Mouse (Mus musculus) kidney, postnatal 14 days (tissue): ENCODE measurements around the gene Mst1.
A peak's percentile ranks its signal among the peaks of the same experiment; 100 is the strongest.

Source experiments
- DNase-seq: peaks from one replicate; pipeline ENCODE4 v3.0.0; 2022; ENCODE audit warnings: mixed read lengths

Mst1 gene

DNA sequence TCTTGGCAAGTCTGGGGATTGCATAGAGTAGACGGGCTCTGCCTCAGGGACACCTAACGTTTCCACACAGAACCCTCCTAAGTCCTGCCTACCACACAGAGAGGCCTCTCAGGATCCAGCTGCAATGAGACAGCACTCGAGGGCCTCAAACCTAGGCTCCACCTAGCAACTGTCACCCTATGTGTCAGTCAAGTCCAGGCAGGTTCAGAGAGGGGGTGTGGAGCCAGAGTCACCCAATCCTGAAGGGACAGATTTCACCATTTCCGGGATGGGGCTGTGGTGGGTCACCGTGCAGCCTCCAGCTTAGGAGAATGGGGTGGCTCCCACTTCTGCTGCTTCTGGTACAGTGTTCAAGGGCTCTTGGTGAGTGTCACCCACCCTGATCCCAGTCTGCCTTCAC lies at the start of gene Mst1:
Mst1 (plus strand) TSS at position 269 of the 400 bp plus-strand sequence.
- DNase-seq: no peak

DNA sequence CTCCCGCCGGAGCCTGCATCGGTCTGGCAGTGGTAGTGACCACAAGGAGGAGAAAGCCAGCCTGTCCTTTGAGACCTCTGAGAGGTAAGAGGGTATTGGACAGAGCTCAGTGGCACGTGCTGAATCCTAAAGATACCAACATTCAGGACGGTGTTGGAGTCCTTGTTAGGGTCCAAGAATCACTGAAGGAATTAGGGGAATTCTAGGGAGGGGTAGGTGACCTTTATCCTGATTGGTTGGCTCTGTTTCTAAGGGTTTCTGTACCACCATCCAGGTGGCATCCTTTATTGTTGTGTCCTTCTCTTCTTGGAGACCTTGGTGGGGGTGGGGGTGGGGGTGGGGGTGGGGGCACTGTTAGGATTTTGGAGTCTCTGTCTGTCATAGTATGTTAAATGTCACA lies 48.1 kb upstream of the Mst1 start:
- no peak for DNase-seq

DNA sequence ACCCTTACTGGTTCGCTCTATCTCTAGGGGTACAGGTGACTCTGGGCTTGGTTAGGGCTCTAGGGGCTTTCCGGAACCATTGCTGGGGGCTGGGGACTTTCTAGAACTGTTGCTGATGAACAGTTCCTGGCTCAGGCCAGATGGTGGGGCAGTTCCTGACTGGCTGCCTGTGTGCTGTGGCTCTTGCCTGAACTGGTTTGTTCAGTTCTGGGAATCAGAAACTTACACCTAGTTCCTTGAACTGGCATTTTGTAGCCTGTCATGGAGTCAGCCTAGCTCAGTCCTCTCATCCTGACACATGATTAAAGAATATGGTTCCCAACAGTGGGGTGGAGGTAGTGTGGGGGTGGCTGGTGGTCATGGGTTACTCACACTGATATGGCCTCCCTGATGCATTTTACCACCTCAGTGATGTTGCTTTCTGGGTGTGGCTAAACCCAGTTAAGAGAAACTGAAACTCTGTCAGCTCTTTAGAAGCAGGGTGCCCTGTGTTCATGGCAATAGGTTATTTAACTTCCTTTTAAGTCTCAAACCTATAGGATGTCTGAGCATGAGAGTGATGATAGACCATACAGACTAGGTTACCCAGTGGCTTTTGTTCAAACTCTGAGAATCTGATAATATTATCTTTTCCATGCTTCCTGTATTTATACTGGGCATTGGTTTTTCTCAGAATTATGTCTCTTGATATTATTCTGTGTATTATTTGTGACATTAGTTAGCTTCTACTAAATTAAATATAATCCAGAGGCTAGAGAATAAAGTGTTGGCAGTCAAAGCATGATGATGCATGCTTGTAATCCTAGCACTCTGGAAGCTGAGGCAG lies 44.7 kb upstream of the Mst1 start:
- DNase-seq: no peak

DNA sequence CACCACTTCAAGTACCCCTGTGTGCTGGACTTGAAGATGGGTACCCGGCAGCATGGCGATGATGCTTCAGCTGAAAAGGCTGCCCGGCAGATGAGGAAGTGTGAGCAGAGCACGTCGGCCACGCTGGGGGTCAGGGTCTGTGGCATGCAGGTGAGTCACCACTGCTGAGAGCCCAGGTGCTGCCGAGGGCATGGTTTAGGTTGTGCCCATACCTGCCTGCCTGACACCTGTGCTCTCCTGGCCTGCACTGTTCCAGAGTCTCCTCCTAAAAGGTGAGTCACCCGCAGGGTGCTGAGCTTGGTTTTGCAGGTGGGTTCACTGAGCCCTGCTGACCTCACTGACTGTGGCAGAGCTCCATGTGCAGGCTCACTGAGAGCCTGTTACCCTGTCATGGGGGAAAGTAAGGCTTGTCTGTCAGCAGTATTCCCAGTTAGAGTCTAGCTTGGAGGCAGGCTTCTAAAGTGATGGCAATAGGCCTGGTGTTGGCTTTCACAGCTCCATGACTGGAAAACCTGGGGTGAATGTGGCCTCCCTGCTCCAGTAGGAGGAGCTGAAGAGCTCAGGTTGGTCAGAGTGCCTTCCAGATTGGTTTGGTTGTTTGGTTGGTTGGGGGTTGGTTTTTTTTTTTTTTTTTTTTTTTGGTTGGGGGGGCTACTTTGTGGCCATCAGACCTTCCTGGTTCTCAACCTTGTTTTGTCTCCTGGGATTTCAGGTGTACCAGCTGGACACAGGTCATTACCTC lies 35.3 kb upstream of the Mst1 start:
- no peak for DNase-seq

DNA sequence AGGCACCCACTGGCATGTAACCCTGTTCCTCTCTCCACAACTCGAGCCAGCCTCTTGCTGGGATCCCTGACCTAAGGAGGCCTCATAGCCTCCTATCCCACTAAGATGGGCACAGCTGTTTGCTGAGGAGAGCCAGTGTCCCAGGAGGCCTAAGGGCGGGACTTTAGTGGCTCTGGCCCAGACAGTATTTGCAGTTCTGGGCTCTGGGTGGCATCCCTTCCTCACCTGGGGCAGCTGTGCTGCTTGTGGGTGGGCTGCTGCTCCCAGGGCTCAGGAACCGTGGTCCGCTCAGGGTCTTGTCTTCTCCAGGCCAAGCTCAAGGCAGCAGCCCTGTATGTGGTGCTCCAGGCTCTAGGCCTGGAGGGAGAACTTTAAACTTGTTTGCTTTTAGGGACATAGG lies 33.7 kb upstream of the Mst1 start:
- no peak for DNase-seq

DNA sequence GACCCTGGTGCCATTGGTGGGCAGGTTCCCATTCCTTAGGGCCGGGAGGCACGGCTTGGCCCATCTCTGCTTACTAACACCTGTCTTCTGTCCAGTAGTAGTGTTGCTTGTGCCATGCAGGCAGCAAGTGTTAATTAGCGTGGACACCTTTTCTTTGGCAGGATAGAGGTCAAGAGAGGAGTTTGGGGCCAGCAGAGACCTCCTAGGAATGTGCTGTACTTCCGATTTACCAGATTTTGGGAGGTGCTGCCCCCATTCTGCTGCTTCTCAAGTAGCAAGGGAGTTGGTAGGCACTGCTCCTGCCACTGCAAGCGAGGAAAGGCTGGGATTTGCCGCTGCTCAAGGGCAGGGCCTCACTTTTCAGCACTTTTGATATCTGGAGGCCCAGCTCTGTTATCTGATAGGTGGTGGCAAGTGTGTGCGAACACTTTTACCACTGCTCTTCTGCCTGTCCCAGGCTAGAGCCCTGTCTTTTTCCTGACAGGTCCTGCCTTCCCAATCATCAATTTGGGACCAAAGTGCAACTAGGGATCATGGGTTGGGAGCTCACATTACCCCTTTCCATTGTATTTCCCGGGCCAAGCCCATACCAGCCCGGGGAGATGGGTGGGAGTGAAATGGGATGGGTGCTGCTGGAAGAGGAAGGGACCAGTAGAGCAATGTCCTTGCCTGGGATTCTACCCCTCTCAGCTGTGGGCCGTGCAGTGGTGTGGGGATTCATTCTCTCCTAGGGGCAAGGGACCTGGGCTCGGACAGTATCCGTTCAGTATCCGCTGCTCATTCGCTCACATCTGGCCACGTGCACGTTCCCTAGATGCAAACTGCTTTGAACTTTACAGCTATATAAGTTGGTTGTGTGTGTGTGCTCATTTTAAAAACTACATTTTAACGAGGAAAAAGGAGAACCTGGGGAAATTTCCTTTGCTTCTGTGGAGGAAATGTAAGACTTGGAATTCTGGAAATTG lies 32.4 kb upstream of the Mst1 start:
- no peak for DNase-seq

DNA sequence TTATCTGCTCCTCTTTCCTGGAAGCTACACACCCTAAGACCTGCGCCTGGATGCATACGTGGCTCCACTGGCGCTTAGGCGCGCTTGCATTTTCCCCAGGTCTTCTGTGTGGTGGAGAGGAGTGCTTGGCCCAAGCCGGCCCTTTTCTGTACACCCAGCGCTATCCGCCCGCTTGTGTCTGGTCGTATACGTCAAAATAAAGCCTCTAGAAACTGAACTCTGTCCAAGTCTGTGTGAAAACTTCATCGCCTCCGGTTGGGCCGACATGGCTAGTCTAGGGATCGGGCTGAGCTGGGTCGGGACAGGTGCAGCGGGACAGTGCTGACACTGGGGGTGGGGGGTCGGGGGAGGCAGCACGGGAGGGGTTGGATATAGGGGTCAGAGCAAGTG lies 31.7 kb upstream of the Mst1 start:
- DNase-seq: no peak

DNA sequence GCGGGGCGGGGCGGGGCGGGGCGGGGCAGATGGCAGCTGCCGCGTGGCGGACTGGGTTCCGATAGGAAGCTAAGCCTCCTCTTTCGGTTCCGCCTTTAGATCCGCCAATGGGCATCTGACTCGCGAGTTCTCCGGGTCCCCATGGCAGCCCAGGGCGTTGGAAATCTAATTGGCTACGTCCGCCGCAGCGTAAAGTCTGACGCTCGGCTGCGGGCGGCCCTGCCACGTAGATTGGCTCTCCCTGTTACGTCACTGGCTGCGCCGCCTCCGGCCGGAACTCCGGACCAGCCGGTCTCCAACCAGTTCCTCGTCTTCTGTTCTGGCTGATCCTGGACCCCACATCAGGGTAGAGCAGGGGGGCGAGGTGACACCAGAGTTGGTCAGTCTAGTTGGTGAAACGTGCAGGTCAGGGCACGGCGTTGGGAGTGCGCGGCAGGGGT lies 31.2 kb upstream of the Mst1 start, which contains the start of gene Gmppb:
Gmppb (plus strand) TSS at position 227 of the 440 bp plus-strand sequence.
- peak; percentile 98 for DNase-seq

DNA sequence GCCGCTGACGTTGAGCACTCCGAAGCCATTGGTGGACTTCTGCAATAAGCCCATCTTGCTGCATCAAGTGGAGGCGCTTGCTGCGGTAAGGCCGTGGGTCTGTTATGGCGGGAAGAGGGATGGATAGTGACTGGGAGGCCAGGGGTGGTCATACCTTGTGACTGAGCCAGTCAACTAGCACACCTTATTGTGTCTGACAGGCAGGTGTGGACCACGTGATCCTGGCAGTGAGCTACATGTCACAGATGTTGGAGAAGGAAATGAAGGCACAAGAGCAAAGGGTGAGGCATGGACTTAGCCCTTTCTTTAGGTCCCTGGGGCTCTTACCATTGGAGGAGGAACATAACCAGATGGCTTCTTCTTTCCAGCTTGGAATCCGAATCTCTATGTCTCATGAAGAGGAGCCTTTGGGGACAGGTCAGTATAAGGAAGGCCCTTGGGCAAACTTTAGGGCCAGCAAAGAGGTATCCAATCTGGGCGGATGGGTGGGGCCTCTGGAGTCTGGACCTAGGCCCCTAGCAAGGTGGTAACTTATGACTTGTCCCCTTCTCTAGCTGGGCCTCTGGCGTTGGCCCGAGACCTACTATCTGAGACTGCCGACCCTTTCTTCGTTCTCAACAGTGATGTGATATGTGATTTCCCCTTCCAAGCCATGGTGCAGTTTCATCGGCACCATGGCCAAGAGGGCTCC lies 30.5 kb upstream of the Mst1 start:
- DNase-seq: no peak

DNA sequence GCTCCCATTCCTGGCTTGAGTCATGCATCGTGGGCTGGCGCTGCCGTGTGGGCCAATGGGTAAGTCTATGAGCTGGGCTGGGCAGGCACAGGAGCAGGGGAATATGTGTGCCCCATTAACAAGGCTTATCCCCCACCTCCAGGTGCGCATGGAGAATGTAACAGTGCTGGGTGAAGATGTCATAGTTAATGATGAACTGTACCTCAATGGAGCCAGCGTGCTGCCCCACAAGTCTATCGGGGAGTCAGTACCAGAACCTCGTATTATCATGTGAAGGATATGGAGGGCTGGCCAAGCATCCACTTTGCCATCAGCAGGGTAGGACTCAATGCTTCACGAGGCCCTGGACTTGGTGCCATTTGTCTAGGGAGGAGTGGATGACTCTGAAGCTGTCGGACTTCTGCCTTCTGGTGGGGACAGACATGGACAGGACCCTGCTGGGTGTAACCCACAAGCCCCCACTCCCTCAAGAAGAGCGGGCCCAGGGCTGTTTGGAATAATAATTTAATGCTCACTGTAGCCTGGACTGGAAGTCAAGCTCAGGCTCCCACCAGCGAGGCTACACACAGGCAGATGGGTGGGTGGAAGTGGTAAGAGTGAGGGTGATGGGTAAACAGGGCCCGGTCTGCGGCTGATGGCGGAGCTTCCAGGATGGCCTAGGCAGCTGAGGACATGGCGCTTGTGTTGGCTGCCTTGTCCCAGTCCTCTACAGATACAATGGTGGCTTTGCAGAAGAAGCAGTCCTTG lies 28.9 kb upstream of the Mst1 start:
- no peak for DNase-seq

DNA sequence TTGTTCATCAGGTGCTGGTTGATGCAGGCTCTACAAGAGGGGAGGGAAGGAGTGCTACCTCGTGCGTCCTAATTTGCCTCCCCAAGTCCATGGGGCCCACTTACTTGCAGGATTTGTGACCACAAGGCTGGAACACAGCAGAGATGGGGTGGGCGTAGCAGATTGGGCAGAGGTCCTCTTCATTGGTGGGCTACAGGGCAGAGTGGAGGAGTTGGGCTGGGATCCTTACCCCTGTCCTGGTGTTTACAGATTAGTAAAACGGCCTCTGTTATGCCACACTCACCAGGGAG lies 28.4 kb upstream of the Mst1 start:
- no peak for DNase-seq

DNA sequence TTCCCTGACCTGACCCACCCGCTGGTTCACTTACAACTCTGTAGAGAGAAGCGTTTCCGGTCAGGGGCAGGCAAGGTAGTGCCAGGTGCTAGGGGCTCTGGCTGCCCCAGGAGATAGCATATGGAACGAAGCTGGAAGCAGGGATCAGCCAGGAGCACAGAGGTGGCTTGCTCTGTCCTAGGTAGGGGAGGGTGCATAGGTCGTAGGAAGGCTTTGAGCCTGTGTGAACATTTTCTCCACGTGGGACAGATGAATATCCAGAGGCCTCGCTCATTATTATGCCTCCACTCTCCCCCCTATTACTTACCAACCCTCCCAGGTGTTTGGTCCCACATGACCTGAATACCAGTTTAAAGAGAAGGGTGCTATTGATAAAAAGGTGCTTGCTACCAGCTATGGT lies 27.8 kb upstream of the Mst1 start:
- no peak for DNase-seq

DNA sequence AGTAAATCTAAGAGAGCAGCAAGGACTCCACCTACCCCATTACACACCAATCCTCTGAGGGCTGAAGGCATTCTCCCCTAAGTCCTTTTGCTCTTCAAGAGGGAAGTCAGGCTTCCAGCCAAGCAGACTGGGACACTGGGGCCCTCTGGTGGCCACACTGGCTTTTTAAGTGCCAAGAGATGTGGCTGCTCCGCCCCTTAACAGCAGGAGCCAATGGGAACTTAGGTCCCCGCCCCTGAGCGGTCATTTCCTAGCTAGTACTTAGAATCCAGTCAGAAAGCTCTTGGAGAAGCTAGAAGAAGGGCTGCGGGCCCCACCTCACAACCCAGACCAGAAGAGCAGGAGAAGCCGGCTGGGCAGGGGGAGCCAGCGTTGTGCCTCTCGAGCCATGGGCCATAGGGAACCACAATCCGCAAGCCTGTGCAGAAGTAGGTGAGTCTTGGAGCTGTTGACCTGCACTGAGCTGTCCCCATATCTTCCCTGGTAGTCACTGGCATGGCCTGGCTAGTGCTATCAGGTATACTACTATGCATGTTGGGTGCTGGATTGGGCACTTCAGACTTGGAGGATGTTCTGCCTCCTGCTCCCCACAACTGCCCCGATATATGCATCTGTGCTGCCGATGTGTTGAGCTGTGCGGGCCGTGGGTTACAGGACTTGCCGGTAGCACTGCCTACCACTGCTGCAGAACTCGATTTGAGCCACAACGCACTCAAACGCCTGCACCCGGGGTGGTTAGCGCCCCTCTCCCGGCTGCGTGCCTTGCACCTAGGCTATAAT lies 27.2 kb upstream of the Mst1 start, which contains the start of gene Amigo3:
Amigo3 (plus strand) TSS at position 275 of the 780 bp plus-strand sequence.
- DNase-seq: peak; percentile 98

DNA sequence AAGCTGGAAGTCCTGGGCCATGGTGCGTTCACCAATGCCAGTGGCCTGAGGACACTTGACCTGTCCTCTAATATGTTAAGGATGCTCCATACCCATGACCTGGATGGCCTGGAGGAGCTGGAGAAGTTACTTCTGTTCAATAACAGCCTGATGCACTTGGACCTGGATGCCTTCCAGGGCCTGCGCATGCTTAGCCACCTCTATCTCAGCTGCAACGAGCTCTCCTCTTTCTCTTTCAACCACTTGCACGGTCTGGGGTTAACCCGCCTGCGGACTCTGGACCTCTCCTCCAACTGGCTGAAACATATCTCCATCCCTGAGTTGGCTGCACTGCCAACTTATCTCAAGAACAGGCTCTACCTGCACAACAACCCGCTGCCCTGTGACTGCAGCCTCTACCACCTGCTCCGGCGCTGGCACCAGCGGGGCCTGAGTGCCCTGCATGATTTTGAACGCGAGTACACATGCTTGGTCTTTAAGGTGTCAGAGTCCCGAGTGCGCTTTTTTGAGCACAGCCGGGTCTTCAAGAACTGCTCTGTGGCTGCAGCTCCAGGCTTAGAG lies 26.5 kb upstream of the Mst1 start:
- DNase-seq: no peak

DNA sequence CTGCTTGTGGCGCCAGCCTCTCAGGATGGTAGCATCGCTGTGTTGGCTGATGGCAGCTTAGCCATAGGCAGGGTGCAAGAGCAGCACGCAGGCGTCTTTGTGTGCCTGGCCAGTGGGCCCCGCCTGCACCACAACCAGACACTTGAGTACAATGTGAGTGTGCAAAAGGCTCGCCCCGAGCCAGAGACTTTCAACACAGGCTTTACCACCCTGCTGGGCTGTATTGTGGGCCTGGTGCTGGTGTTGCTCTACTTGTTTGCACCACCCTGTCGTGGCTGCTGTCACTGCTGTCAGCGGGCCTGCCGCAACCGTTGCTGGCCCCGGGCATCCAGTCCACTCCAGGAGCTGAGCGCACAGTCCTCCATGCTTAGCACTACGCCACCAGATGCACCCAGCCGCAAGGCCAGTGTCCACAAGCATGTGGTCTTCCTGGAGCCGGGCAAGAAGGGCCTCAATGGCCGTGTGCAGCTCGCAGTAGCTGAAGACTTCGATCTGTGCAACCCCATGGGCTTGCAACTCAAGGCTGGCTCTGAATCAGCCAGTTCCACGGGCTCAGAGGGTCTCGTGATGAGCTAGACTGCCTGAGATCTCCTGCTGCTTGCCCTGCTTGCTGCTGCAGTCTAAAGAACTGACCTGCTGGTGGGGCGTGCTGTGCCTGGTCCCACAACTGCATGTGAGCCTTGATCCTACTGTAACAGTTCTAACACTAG lies 25.8 kb upstream of the Mst1 start:
- no peak for DNase-seq

DNA sequence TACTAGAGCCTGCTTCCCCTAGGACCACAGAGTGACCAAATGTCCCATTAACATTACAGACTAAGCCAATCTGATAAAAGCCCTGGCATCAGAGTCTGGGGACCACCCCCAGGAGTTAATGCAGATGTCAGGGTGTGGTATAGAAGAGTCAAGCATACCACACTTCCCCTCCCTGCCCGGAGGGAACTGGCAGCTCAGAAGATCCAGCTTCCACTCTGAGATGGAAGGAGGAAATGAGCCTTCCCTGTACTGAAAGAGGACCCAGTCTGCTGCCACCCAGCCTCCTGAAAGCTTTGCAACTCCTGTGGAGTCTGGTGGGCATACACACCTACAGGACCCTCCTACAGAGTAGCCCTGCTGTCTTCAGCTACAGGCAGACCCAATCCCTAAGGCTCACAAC lies 25.2 kb upstream of the Mst1 start:
- no peak for DNase-seq

DNA sequence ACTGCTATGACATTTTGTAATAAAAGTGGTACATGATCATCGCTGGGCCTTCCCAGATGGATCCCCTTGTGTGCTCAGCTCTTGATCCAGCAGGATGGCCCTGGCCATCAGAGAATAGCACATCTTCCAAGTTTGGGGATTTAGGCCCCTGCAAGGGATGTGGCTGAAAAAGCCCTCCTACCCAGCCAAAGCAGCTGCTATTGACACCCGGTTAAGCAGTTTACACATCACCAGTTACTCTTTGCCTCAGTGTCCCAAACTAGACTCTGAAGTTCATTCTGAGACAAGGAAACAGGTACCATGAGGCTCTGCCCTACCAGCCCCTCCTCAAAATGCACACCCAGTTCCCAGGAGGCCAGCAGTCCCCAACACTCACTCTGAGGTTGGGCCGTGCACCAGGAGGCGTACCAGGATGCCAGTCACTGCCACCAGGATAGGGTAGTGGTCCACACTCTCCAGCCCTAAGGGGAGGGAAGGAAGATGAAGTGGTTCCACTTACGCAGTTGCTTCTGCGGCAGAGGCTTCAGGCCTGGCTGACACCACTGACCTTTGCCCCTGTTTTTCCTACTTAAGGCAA lies 24.5 kb upstream of the Mst1 start:
- no peak for DNase-seq

DNA sequence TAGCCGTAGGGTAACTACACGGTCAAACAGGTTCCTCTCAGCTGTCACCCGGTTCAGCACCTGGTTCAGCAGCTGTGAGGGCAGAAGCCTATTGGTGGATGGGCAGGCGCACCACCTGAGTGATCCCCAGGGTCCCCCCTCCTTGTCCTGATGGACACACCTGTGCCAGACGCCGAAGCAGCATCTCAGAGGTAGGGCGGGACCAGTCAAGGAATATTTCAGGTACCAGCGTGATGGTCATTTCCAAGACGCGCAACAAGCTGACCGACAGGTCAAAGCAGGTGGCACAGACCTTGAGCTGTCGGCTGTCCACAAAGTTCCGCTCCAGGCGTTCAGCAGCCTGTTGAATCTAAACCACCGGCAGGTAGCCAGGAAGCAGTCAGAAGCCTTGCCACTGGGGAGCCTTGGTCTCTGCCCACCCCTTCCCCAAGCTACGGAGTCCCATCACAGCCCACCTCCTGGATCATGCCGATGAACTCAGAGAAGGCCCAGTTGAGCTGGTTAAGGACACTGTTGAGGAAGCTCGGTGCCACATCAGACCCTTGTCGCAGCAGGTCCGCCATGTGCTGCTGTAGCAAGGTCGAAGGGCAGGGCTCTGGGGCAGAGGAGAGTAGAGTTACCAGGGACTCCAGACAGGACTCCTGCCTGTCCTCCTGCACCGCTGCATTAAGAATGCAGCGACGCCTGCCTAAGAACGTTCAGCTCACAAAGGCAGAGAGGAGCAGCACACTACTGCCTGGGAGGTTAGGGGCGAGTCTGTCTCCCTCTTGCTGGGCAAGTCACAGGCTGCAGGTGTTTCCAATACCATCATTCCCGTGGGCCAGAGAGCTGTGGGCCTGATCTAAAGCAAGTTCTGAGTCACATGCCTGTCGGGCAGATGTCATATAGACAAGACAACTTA lies 23.6 kb upstream of the Mst1 start:
- DNase-seq: no peak

DNA sequence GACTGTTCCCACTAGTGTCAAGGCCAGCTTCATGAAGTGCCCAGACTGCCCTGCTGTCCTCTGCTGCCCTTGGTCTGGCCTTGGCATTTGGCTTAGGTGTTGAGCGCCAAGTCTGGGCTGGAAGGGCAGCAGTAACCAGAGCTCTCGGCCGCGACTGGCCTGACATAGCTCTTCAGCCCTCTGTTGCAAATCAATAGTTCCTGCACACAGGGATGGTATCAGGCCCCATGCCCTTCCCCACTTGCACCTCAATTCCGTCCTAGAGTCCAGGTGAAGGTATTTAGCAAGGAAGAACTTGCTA lies 23.0 kb upstream of the Mst1 start:
- no peak for DNase-seq
